Mouse (Mus musculus) hindbrain, embryonic 15.5 days (tissue): ENCODE measurements around the gene Dnmbp. TPM values are rescaled to one million over a fixed set of nuclear protein-coding genes. Genes with fewer than 3 reads are reported as not detected.

ENCODE experiments used
- ATAC-seq: fragments of 200-750 bp; cut with Nextera tagmentation; 2 replicates; pipeline ENCODE4 v1.8.0; 2017; ENCODE audit warnings: low read depth, moderate number of reproducible peaks, moderate TSS enrichment; ENCODE audit not compliant: low FRiP score
- H3K27ac ChIP-seq: fragments of 300-500 bp; sonication (generic); replicated peaks from 2 replicates; pipeline ENCODE4 v1.5.1; 2015; ENCODE audit warnings: mild to moderate bottlenecking, inconsistent platforms
- H3K27me3 ChIP-seq: fragments of 300-500 bp; sonication (generic); 2 replicates; pipeline ENCODE4 v1.6.1; 2015; ENCODE audit warnings: control low read depth, inconsistent platforms
- H3K36me3 ChIP-seq: fragments of 300-500 bp; sonication (generic); 2 replicates; pipeline ENCODE4 v1.6.1; 2015; ENCODE audit warnings: control low read depth, inconsistent platforms
- H3K4me1 ChIP-seq: fragments of 300-500 bp; sonication (generic); replicated peaks from 2 replicates; pipeline ENCODE4 v1.6.1; 2015; ENCODE audit warnings: control low read depth, inconsistent platforms
- H3K4me2 ChIP-seq: fragments of 300-500 bp; sonication (generic); 2 replicates; pipeline ENCODE4 v1.6.1; 2015; ENCODE audit warnings: moderate library complexity, mild to moderate bottlenecking, inconsistent platforms
- H3K4me3 ChIP-seq: fragments of 300-500 bp; sonication (generic); 2 replicates; pipeline ENCODE4 v1.5.1; 2015; ENCODE audit warnings: mild to moderate bottlenecking, inconsistent platforms
- H3K9ac ChIP-seq: fragments of 300-500 bp; sonication (generic); 2 replicates; pipeline ENCODE4 v1.6.1; 2015; ENCODE audit warnings: inconsistent platforms
- H3K9me3 ChIP-seq: fragments of 300-500 bp; sonication (generic); 2 replicates; pipeline ENCODE4 v1.6.1; 2016; ENCODE audit warnings: control low read depth, inconsistent platforms
- WGBS: fragments of 180-500 bp; shearing (Covaris S2); methylation state at CpG from one replicate; pipeline ENCODE4 v1.1.7; 2015; 5-methylcytosine and 5-hydroxymethylcytosine counted together
- polyA plus RNA-seq: library from polyadenylated mRNA; unstranded; fragments of >200 nt; fragmentation: Nextera tagmentation; extraction: Ambion mirVana; gene quantifications from 2 replicates; pipeline ENCODE4 v1.2.1, GENCODE M21; 2015

Dnmbp gene
- polyA plus RNA-seq, 1 experiment from 2014 or later: 9.1 TPM

DNA sequence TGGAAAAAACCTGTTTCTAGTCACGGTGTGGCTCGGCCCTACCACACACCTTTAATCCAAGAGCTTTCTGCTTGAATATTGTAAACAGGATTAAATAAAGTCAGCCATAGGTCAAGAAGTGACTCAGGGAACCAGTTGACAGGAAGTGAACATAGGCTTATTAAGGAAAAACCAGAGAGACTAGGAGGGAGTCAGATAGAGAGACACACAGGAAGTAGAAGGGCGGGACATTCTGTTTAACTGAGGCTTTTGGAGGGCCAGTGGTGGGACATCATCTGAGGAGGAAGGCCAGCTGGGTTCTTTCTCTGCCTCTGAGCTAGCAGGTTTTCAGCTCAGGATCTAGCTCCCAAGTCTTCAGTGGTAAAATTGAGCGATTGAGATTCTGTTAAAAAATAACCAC, 20.1 kb downstream of the Dnmbp start:
- H3K4me1 ChIP-seq: peaks cover 7% of the 10 kb centered on the region

DNA sequence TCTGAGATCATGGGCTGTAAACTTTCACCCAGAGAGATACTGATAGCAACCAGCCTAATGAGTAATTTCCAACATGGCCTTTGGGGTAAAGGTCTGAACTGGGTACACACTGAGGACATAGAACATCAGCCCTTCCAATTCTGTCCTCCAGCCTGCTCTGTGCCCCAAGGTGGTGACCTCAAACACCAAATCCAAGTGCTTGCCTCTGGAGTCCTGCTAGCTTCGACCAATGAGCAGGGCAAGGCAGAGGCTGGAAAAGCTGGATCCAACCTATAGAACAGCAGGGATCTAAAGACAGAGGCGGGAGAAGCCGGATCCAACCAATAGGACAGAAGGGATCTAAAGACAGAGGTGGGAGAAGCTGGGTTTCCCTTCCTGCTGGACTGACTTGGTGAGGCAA, 21.2 kb downstream of the Dnmbp start:
- Histone ChIP-seq H3K4me3 (no peak overlapping the region), H3K9ac (no peak overlapping the region), H3K27me3 (no peaks in the 10 kb centered on the region), H3K36me3 (no peaks in the 10 kb centered on the region), H3K4me1 (peaks cover 7% of the 10 kb centered on the region), H3K4me2 (no peak overlapping the region), H3K9me3 (no peaks in the 10 kb centered on the region), H3K27ac (no peak overlapping the region)
- WGBS: 77% methylated on average over 3 of the region's 3 CpGs
- no peak for ATAC-seq

More for the DNA sequence above, 20.1 kb downstream of the Dnmbp start:
- ATAC-seq: no peak
- Histone ChIP-seq H3K27ac (no peak overlapping the region), H3K4me3 (no peak overlapping the region), H3K4me2 (no peak overlapping the region), H3K9ac (no peak overlapping the region), H3K27me3 (no peaks in the 10 kb centered on the region), H3K36me3 (no peaks in the 10 kb centered on the region), H3K9me3 (no peaks in the 10 kb centered on the region)
- 97% methylated on average over 4 of the region's 4 CpGs for WGBS

DNA sequence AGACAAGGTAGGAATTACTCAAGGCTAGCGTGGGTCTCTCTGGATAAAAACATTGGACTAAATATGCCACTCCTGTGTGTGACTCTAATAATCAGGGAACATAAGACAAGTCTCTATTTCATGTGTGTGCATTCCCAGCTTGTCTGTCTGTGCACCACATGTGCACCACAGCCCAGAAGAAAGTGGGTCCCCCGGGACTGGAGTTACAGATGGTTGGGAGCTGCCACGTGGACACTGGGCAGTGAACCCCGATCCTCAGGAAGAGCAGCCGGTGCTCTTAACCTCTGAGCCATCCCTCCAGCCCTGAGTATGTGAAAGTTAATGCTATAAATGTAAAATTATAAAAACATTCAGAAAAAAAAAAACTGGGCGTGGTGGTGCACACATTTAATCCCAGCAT, 22.2 kb downstream of the Dnmbp start:
- H3K4me1 ChIP-seq: peaks cover 7% of the 10 kb centered on the region
- ATAC-seq: no peak
- WGBS: 88% methylated on average over 6 of the region's 6 CpGs
- H3K9ac ChIP-seq: no peak overlapping the region
- no peaks in the 10 kb centered on the region for H3K27me3 ChIP-seq
- H3K36me3 ChIP-seq: no peaks in the 10 kb centered on the region
- no peak overlapping the region for H3K4me3 ChIP-seq
- no peak overlapping the region for H3K4me2 ChIP-seq
- H3K27ac ChIP-seq: no peak overlapping the region
- H3K9me3 ChIP-seq: no peaks in the 10 kb centered on the region

DNA sequence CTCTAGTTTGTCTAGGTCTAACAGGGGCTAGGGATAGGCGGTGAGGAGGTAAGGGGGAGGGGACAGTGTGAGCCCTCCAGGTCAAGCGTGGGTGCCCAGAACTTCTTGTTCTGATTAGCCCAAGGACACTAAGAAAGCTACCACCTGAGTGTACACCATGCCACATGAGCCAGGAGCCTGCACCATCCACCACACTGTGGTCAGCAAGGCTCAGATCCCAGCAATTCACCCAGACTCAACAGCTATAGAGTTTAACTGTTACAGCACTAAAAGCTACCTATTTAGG, 22.6 kb downstream of the Dnmbp start:
- no peak for ATAC-seq
- no peak overlapping the region for H3K27ac ChIP-seq
- H3K4me3 ChIP-seq: no peak overlapping the region
- no peak overlapping the region for H3K4me2 ChIP-seq
- H3K9me3 ChIP-seq: no peaks in the 10 kb centered on the region
- H3K9ac ChIP-seq: no peak overlapping the region
- peaks cover 7% of the 10 kb centered on the region for H3K4me1 ChIP-seq
- no peaks in the 10 kb centered on the region for H3K36me3 ChIP-seq
- 79% methylated on average over 2 of the region's 2 CpGs for WGBS
- H3K27me3 ChIP-seq: no peaks in the 10 kb centered on the region

DNA sequence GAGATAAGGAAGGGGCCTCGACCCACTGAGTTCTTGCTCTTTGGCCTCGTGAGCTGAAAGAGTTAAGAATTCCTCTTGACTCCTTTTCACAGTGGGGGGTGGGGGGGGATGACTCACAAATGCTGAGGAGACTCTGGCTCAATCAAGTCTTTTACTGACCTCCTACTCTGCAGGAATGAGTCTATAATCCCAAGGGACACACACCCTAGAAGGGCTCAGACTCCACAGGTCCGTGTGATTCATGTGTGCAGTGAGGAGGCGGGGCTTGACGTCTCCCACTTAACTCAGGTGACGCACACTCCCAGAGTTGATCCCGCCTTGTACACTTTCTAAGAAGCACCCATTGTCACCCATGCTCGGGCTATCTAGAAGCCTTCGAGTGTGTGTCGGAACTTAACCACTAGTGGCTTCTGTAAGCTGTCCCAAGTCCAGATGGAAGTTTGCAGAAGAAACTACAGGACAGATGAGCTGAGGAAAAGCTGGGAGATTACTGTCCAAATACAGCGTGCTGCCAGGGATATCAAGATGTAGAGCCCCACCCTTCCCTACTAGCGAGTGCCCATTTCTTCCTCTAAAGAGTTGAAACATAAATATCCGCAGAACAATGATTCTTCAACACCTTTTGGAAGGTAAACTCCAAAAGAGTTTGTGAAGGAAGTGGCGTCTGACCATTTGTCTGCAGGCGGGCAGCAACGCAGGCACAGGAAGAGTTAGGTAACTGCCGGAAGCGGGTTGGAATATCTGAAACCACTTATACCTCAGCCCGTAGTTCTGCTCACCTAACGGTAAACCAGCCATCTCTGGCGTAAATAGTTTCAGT, 23.2 kb downstream of the Dnmbp start:
- no peak overlapping the region for H3K4me2 ChIP-seq
- H3K27ac ChIP-seq: no peak overlapping the region
- H3K27me3 ChIP-seq: no peaks in the 10 kb centered on the region
- H3K9ac ChIP-seq: no peak overlapping the region
- ATAC-seq: no peak
- H3K4me1 ChIP-seq: peaks cover 7% of the 10 kb centered on the region
- WGBS: 74% methylated on average over 21 of the region's 21 CpGs
- H3K36me3 ChIP-seq: no peaks in the 10 kb centered on the region
- H3K4me3 ChIP-seq: no peak overlapping the region
- H3K9me3 ChIP-seq: no peaks in the 10 kb centered on the region

DNA sequence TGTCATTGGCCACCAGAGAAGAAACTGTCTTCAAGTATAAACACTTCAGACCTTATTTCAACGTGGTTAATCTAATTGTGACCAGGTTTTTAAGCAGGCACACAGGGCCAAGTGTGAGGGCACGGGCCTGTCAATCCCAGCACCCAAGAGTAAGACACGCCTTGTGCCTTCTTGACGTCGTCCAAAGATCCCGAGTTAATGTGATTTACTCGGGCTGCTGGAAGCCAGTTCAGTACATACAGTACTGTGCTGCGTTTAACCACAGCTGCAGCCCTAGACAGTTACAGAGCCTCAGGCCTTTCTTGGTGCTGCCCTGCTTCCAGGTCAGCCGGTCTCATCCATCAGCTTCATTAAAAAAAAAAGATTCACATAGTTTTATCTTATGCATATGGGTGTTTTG, 24.6 kb downstream of the Dnmbp start:
- Histone ChIP-seq H3K9me3 (no peaks in the 10 kb centered on the region), H3K9ac (no peak overlapping the region), H3K4me3 (no peak overlapping the region), H3K4me2 (no peak overlapping the region), H3K4me1 (peaks cover under 1% of the 10 kb centered on the region; the same call in 1 of the 2 replicates), H3K27ac (no peak overlapping the region), H3K27me3 (no peaks in the 10 kb centered on the region), H3K36me3 (no peaks in the 10 kb centered on the region)
- 63% methylated on average over 9 of the region's 9 CpGs for WGBS
- ATAC-seq: no peak

DNA sequence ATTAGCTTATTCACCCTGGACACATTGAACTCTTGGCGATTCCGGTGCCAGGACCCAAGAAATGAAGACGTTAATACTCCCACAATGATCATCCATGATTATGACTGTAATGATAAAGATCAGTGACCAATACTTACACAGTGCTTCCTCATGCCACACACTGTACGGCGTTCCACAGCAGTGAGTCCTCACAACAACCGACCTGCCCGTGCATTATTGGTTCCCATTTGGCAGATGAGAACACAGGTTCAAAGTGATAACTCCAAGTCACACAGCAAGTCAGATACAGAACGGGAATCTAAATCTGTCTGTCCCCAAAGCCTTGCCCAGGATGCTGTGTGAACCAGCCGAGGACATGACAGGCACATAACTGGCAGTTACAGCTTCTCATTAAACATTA, 25.0 kb downstream of the Dnmbp start:
- 89% methylated on average over 9 of the region's 9 CpGs for WGBS
- H3K4me1 ChIP-seq: no peaks in the 10 kb centered on the region
- no peaks in the 10 kb centered on the region for H3K27me3 ChIP-seq
- no peak overlapping the region for H3K4me3 ChIP-seq
- ATAC-seq: no peak
- H3K36me3 ChIP-seq: no peaks in the 10 kb centered on the region
- no peak overlapping the region for H3K9ac ChIP-seq
- no peaks in the 10 kb centered on the region for H3K9me3 ChIP-seq
- no peak overlapping the region for H3K4me2 ChIP-seq
- no peak overlapping the region for H3K27ac ChIP-seq

DNA sequence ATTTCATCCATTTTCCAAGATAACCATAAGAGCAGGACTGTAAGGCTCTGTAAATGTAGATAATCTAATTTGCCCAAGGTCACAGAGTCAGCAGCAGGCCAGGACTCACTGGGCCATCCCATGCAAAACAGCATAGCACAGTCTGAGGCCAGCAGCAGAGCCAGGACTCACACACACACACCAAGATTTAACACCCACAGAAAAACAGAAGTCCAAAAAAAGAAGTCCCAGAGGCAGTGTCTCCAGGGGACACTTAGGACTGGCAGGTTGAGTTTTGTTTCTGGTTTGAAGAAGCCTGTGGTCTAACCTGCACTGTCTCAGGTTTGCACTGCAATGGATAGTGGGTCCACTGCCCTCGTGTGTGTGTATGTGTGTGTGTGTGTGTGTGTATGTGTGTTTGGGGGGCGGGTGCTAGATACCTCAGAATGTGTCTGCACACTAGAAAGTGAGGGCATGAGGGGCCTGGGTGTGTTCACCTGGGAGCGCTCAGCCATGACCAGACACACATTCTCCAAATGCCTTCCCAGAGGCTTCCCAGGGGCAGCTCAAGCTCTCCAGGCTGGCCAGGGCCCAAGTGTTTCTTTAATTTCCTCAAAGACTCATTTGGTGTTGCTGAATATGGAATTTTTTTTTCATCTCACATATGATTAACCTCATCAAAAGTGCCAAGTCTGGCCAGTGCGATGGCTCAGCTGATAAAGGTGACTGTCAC, 27.1 kb downstream of the Dnmbp start:
- Histone ChIP-seq H3K9ac (no peak overlapping the region), H3K36me3 (no peaks in the 10 kb centered on the region), H3K27ac (no peak overlapping the region), H3K27me3 (no peaks in the 10 kb centered on the region), H3K4me1 (no peaks in the 10 kb centered on the region), H3K9me3 (no peaks in the 10 kb centered on the region), H3K4me3 (no peak overlapping the region), H3K4me2 (no peak overlapping the region)
- WGBS: 94% methylated on average over 4 of the region's 4 CpGs
- no peak for ATAC-seq

DNA sequence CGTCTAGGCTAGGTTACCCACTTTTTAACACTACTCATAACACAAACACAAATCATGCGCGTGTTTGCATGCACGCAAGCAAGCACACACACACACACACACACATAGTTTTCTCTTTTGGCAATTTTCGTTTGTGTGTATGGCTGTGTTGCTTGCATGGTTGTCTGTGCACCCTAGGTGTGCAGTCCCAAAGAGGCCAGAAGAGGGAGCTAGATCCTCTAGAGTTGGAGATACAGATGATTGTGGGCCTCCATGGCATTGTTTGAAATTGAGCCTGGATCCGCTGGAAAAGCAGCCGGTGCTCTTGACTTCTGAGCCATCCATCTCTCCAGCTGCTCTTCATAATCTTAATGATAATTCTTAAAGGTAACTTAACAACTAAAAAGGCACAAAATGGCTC, 33.5 kb downstream of the Dnmbp start:
- 94% methylated on average over 7 of the region's 7 CpGs for WGBS
- no peak for ATAC-seq
- H3K4me2 ChIP-seq: no peak overlapping the region

DNA sequence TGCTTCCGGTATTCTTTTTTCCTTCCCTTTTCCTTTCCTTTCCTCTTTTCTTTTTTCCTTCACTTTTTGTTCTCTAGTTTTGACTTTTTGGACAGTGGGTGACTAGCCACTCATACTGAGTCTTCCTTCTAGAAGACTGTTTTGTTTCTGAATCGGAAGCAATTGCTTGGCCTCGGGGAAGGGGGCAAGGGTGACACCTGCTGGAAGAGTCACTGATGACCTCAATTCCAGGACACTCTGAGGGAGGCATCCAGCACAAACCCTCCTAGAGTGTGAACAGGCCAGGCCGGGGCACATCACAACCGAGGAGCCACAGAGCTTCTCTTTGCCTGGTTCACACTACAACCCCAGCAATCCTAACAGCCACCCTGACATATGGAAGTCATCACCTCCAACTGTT, 34.0 kb downstream of the Dnmbp start:
- Histone ChIP-seq H3K4me1 (no peaks in the 10 kb centered on the region), H3K27me3 (no peaks in the 10 kb centered on the region), H3K9me3 (no peaks in the 10 kb centered on the region), H3K9ac (no peak overlapping the region), H3K36me3 (peaks cover 8% of the 10 kb centered on the region), H3K4me2 (no peak overlapping the region), H3K27ac (no peak overlapping the region), H3K4me3 (no peak overlapping the region)
- 51% methylated on average over 5 of the region's 5 CpGs for WGBS
- no peak for ATAC-seq

More for the DNA sequence above, 33.5 kb downstream of the Dnmbp start:
- H3K27me3 ChIP-seq: no peaks in the 10 kb centered on the region
- no peak overlapping the region for H3K4me3 ChIP-seq
- no peak overlapping the region for H3K9ac ChIP-seq
- peaks cover 4% of the 10 kb centered on the region; the same call in 1 of the 2 replicates for H3K36me3 ChIP-seq
- no peaks in the 10 kb centered on the region for H3K4me1 ChIP-seq
- H3K9me3 ChIP-seq: no peaks in the 10 kb centered on the region
- no peak overlapping the region for H3K27ac ChIP-seq

DNA sequence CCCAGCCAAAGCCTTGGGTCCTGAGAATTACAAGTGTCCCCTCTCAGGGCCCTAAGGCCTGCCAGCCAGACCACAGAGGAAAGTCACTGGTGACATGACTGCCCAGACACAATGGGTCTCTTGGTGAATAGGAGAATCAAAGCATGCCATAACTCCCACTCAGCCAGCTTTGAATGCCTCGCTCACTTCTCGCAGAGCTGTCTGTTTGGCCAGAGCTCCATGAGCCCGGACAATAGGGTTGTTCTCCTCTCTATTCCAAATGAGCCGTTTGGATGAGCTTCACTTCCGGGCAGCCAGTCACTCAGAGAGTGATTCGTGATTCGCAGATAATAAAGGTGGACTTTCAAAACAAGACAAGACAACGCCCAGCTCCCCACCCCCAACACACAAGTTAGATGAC, 34.9 kb downstream of the Dnmbp start:
- Histone ChIP-seq H3K4me2 (no peak overlapping the region), H3K36me3 (peaks cover 14% of the 10 kb centered on the region), H3K9me3 (no peaks in the 10 kb centered on the region), H3K4me1 (no peaks in the 10 kb centered on the region), H3K4me3 (no peak overlapping the region), H3K27ac (no peak overlapping the region), H3K9ac (no peak overlapping the region), H3K27me3 (no peaks in the 10 kb centered on the region)
- ATAC-seq: no peak
- 26% methylated on average over 8 of the region's 8 CpGs for WGBS

DNA sequence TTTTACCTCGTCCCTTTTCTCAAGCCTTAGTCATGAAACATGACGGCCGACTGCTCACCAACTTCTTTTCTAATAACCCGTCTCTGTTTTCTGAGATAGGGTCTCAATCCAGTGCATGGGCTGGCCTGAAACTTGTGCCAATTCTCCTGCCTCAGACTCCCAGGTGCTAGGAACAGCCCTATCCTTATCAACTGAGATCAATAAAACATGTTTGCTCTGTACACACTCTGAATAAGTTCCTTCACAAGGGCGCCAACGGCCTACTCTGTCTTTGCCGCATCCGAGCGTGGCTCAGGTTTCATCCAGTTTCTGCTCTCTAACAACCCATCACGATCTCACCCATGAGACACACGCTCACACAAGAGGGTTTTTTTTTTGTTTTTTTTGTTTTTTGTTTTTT, 35.7 kb downstream of the Dnmbp start:
- Histone ChIP-seq H3K36me3 (peaks cover 14% of the 10 kb centered on the region), H3K9ac (no peak overlapping the region), H3K4me1 (no peaks in the 10 kb centered on the region), H3K27me3 (no peaks in the 10 kb centered on the region), H3K27ac (no peak overlapping the region), H3K9me3 (no peaks in the 10 kb centered on the region), H3K4me2 (no peak overlapping the region), H3K4me3 (no peak overlapping the region)
- 92% methylated on average over 11 of the region's 11 CpGs for WGBS
- no peak for ATAC-seq
